Mouse (Mus musculus) ES-E14 (cell line): ENCODE data around the gene Vdr.

Experiments used
- CHD2 ChIP-seq: IDR thresholded peaks from 2 replicates; pipeline ENCODE4 v1.6.1; 2014; ENCODE audit warnings: mild to moderate bottlenecking, low read depth, low read length, inconsistent platforms
- HCFC1 ChIP-seq: IDR thresholded peaks from 2 replicates; pipeline ENCODE4 v1.6.1; 2012; ENCODE audit warnings: low read length, inconsistent platforms, borderline replicate concordance; ENCODE audit not compliant: insufficient read depth
- ZC3H11A ChIP-seq: IDR thresholded peaks from 2 replicates; pipeline ENCODE4 v1.6.1; 2012; ENCODE audit warnings: low read depth, mild to moderate bottlenecking, inconsistent platforms, low read length, borderline replicate concordance
- ZNF384 ChIP-seq: IDR thresholded peaks from 2 replicates; pipeline ENCODE4 v1.6.1; 2012; ENCODE audit warnings: low read depth, low read length, inconsistent platforms

DNA sequence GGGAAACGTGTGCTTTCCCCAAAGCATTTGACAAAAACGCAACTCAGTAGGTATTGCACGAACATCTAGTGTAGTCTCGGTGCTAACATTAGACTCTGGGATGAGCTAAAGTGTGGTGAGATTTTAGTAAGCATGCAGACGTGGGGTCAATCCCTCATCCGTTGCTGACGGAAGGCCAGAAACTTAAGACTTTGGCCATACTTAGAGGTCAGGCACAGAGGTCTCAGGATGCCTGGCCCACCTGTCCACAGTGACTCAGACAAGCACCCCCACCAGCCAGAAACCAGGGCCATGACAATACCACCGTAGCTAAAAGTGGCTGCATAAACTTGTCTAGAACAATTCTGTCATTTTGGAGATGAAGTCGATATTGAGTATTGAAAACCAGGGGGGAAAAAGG is 9.4 kb downstream of the Vdr start:
- TF ChIP-seq ZNF384, result no peak
- no peak for TF ChIP-seq CHD2
- no peak for TF ChIP-seq HCFC1
- no peak for TF ChIP-seq ZC3H11A
